Mouse (Mus musculus) urinary bladder, postnatal 25 days (tissue): ENCODE data around the gene Pdlim1.

Experiments
- DNase-seq: peaks from one replicate; pipeline ENCODE4 v3.0.0; 2022; ENCODE audit warnings: low spot score

Gene Pdlim1

DNA sequence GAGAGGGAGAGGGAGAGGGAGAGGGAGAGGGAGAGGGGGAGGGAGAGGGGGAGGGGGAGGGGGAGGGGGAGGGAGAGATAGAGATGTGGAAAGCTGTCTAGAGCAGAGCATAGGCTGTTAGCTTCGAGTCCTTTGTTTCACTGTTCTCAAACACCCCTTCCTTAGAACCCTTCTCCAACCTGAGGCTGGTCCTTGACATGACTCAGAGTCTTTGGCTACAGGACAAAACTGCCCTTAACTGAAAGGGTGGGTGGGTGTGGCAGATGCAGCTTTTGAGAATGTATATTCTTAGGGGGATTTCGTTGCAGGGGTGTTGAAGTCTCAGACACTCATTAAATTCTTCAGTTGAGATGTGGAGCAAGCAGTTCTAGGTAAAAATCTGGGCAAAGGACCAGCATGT, 11.8 kb upstream of the Pdlim1 start:
- no peak for DNase-seq

DNA sequence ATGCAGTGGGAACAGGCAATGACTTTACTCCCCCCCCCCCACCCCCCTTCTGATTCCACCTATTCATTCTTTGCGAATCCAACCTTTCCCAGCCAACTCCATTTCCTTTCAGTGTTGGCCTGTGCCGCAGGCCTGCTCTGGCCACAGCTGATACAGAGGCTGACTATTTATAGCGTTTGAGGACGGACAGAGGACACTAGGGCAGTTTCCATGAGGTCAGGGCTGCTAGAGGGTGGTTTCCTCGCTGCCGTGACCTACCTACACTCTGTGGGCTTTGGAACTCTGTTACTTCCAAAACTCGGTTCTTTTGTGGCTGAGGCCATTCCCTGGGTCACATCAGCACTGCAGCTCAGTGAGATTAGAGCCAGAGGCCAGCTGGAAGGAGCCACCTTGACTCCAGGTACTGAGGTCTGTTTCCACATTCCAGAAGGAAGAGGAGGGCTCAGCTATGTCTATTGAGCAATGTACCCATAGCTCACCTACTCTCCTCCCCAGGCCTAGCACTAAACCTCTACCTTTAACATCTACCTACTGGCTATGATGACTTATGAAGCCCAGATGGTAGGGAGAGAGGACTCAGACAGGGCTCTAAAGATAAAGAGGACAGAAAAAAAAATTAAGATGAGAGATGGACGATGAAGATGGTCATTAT, 6.9 kb upstream of the Pdlim1 start:
- DNase-seq = no peak

DNA sequence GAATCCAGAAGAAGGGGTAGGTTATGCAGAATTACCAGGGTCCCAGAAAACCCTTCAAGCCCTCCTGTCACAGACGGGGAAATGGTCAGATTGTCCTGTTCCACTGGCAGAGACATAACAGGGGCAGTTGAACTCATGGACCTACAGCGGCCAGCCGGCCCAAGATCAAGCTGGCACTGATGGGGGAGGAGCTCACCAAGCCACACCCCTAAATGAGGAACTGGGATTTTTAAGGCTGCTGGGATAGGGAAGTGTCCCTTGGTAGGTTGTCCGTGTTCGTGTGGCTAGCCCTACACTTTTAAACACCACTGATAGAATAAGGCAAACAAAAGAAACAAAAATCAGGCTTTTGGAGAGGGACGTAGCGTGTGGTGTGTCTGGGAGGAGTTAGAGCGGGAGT, 5.9 kb upstream of the Pdlim1 start:
- DNase-seq = no peak

DNA sequence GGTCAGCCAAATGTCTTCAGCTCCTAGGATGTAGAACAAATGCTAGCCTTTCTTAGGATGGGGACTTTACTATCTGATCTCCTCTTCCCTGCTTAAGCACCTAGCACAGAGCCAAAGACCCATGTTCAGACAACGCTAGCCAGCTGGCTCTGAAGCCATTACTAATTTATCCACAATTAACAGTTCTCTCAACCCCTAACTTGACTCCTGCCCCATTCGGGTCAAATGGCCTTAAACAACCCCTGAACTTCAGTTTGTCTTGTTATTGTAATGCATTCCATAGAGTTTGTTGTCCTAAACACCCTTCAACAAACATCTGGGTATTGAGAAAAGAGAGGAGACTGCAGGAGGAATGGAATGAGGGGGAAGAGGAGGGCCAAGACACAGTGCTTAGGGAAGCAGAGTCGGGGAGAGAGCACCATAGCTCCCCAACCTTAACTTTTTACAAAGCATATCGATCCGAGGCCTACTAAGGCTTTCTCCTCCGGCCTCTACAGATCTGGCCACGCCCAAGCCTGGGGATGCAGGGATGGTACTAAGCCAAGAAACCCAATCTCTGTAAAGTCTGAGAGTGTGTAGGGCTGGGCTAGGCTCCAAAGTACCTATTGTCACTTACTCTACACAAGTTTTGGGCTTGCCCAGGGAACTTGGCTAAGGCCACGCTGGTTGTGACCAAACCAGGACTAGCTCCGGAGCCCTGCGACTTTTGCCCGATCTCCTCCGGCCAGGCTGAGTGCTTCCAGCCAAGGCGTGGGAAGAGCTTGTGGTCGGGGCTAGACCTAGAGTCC, 4.0 kb upstream of the Pdlim1 start:
- DNase-seq = no peak

DNA sequence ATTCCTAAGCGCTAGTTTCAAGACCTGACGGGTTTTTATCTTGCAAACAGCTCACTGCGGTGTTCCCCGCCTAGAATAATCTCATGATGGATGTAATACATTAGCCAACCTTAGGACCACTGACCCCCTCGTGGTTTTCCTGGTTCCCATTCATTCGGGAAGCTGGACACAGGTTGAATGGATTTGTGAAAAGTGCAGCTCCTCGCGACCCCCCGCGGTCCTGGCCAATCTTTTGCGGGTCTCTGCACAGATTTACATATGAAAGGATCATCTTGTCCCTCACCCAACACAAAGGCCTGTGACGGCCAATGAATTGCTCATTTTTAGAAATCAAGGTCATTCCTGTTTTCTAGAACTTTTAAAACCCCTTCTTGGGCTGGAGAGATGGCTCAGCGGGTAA, 1.0 kb upstream of the Pdlim1 start:
- no peak for DNase-seq

DNA sequence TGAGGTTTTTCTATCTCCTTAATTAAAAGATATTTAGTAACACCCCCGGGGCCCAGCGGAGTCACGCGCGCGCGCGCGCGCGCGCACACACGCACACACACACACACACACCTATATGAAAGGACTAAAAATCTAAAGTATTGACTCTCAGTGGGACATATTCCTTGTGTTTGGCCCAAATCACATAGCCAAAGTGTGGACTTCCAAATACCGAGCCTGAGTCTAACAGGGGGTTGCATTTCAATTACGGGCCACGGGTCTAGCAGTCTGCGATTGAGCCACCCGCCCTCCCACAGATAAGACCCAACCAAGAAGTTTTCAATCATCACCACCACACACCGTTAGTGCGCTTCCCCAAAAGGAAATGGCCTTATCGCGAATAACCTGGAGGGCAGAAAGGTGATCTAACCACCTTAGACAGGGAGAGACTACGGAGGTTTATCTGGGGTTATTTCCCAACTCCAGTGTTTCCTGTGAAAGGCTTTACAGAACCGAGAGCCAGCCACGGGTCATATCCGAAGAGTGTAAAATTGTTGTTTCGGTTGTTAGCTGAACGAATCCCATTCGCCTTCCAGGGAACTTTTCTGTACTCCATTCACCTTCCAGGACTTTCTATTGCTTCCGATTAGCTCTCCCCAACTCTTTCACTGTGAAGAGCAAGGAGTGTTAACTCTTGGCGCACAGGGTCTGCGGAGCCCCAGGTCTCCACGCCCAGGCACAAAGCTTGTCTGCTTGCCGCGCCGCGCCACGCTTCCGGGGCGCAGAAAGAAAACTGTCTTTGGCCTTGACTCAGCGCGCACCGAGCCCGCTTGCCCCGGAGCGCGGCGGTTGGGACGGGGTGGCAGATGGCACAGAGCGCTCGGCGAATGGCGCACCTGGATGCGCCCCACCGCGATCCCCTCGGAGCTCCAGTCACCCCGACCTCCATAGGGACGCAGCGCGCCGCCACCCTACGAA, 1.0 kb downstream of the Pdlim1 start:
- DNase-seq = peak; percentile 52

DNA sequence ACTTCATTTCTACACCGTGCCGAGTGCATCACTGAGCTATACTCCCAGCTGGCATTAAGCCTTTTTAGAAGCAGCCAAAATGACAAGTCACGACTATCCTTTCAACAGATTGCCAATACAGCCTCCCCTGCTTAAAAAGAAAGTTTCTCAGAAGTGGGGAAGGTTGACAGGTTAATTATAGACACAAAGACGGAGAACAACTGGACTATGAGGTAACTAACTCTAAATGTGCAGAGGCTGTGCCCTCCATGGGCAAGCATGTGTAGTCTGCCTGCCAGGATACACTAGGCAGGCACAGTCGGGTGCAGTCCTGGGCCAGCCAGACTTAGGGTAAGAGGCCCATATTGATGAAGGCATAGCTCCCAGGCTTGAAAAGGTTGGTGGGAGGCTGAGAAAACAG, 2.1 kb downstream of the Pdlim1 start:
- no peak for DNase-seq

DNA sequence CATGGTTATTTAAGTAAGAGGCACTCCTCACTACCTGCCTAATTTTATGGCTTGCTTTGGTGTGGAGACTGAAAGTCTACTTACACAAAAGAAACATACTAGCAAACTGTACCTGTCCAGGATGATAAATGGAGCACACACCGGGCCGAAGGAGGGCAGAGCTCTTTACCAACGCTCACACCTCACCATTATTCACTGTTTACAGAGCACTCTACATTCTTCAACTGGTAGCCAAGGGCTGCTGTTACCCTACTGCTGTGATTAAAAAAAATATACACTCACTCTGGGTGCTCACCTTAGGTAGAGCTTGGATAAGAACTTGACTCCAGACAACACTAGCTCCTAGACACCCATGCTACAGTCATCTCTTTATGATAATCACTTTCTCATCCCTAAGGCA, 3.1 kb downstream of the Pdlim1 start:
- no peak for DNase-seq

DNA sequence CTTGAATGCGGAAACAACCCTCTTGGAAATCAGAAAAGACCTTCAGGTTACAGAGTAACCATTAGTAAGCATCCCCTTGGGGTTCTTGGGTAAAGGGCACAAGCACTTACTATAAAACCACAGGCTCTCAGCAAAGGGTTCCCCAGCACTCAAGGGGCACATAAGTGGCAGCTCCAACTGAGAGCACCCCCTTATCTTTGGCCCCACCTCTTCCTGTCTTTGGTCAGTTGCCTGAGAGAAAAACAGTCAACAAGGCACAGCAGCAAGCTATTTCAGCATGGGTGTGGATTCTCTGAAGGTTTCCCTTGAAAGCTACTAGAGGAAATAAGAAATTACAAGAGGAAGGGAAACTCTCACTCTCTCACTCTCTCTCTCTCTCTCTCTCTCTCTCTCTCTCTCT, 4.3 kb downstream of the Pdlim1 start:
- no peak for DNase-seq

DNA sequence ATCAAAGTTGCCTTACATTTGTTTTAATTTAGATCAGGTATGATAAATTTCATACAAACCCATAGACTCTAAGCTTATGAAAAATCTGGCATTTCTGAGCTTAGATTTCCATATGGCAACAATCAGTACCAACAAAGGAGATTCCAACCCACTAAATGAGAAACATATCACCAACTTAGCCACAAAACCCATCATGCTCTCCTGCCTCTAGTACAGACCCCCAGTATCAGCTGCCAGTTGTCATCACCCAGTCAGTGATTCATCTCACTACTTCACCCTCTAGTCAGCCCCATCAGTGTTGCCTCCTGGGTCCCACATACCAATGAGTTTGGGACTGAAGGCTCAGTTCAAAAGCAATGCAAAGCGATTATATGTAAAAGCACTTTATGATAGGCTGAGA, 12.2 kb downstream of the Pdlim1 start:
- no peak for DNase-seq

DNA sequence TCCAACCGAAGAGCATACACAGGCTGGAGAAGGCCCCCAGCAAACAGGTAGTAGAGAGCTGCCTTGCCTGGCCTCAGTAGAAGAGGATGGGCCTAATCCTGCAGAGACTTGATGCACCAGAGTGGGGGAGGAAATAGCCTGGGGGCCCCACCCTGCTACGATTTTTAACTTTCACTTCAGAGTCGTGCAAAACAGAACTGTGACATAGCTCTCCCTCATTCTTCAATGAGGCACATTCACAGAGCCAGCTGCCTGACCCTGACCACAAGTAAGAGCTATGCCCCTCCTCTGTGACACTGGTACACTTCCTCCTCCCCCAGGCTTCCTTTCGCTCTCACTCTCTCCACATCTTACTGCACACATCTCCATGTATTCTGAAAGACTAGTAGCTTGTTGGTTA, 14.2 kb downstream of the Pdlim1 start:
- DNase-seq = no peak

DNA sequence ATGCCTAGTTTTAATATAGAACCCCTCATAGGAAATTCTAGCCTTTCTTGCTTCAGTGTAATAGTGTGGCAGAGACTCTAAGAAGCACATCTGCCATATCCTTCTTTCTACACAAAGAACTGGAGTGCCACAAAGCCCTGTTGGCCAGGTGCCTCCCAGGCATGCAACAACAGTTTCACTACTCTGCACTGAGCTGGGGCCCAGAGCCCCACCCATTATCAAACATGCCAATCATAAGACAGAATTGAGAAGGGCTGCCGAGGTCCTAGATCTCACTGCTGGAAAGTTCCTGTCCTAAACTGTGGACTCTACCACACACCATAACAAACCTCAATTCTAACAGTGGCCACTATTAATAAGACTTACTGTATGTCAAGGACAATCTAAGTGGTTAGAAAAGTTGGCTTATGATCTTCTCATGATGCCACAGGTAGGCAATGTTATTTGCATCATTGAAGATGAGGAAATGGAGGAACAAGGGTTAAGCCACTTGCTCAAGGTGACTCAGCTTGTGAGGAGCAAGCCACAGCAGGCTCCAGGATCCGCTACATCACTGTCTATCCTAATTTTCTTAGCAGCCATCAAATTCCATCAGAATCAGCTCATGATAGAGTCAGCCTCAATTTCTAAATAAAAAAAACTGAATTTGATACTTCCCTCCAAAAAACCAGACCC, 15.1 kb downstream of the Pdlim1 start:
- DNase-seq = no peak

DNA sequence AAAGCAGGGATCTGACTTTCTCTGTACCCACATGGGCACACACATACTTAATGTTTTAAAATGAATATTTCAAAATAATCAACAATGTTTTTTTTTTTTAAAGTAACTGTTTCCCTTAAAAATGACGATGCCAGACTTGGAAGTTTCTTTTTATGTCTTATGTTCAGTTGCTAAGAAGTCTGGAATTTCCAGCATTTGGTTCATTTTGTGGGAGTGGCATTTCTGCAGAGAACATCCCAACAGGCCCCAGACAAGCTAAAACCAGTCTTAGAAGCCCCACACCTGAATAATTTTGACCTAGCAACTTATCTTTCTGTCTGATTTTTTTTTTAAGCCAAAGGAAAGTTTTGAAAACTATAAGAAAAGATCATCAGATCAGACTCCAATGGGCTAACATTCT, 16.1 kb downstream of the Pdlim1 start:
- DNase-seq = no peak

DNA sequence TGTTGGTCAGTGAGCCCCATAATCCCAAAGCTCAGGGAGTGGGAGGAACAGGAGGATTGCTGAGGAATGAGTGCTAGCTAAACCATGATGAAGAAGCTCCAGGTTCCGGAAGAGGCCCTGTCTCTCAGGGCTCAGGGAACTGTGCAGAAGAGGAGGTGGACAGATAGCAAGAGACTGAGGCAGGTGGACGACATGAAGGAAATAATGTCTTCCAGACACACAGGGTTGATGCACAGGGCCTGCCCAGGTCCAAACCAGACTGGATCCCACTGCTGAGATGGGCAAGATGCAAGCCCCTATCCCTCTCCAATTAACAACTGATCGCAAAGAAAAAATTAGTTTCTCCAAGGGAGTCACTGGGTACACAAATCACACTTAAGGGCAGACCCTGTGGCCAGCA, 16.9 kb downstream of the Pdlim1 start:
- DNase-seq = no peak

DNA sequence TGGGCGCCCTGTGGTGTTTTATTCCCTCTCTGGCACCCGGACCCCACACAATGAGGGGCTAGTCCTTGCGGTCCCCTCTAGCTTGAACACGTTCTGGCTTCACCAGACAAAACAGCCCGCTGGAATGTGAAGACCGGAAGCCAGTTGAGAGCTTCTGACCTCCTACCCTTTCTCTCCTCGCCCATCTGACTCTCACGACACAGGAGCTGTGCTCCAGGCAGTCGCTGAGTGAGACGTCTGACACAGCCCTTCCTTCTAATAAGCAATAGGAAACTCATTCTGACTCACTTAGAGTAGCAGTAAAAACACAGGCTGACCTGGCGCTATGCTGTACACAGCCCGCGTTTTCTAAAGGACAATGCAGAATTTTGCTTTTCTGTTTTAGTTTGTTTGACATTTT, 17.9 kb downstream of the Pdlim1 start:
- DNase-seq = no peak

DNA sequence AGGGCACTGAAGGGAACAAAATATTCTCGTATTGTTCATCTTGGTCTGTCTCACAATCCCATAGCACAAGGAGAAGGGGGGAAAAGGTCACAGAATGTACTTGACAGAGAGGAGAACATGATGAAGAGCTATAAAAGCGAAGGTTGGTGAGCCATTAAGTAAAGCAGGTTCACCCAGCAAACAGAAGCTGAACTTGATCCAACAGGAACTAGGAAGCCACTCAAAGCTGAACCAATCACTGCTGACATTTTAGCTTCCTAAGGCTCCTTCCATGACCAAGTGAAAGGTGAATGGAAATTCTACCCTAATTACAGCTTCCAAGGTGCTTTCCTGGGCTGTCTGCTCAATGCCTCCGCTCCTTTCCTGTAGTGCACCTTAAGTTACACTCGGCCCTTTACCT, 20.5 kb downstream of the Pdlim1 start:
- DNase-seq = no peak

DNA sequence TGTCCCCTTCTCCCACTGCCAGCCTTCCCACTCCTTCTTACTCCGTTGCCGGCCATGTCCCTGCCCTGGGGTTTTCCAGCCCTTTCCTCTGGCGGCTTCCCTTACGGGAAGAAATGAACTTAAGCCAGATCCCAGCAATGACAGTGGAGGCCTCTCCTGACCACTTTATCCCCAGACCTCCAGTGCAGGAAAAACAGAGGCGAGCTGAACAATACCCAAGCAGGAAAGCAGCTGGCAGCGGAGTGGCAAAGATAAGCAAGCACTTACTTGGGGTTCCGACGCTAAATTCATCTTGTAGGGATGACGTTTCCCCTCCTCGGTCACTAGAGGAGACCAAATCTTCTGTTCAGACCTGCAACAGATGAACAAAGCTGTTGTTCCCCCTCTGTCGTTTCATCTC, 22.3 kb downstream of the Pdlim1 start:
- no peak for DNase-seq

DNA sequence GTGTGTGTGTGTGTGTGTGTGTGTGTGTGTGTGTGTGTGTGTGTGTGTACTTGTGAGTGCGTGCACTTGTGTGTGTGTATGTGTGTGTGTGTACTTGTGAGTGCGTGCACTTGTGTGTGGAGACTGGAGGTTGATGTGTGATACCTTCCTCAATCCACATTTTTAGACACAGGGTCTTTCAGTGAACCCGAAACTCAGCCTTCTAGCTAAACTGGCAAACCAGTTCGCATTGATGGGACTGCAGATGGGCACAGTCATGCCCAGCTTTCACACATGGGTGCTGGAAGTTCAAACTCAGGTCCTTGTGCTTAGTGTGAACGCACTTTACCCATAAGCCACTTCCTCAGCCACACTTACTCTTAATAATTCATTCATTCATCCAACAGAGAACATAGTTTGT, 23.2 kb downstream of the Pdlim1 start:
- DNase-seq = no peak

DNA sequence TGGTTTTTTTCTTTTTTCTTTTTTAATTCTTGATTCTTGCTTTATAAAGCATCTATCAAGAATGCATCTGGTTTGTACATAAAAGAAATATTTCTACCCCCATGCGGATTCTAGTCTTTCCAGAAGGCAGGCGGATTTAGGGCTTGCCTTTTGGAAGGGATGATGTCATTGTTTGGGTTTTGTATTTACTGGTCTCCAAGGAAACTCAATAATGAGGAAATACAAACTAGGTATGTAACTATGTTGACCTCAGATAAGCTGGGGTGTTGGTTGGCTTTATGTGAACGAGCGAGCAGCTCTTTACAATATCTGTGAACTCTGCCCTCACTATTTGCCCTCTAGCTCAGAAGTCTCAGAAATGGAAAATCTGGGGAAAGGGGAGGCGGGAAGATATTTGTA, 24.4 kb downstream of the Pdlim1 start:
- no peak for DNase-seq

DNA sequence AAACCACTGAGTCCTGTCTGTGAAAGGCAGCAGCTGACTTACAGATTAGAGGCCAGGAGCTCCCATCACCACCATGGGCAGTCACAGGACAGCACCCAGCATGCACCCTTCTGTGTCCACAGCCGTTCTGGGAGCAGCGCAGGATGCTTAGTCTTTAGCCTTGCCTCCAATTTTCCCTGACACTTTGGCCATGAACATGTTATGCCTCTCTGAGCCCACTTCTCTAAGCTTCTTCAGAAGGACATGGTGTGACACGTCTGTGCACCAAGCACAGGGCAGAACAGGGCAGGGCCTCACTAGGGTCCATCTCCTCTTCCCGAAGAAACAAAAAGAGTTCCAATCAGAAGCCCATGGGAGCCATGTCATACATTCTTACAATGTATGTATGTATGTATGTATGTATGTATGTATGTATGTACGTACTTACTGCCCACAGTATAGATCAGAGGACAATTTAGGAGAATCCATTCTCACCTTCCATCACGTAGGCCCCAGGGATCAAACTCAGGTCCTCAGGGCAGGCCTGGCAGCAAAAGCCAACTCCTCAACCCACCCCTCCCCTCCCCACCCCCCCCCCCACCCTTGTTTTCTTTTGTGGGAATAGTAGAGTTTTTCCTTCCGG, 24.9 kb downstream of the Pdlim1 start:
- no peak for DNase-seq

DNA sequence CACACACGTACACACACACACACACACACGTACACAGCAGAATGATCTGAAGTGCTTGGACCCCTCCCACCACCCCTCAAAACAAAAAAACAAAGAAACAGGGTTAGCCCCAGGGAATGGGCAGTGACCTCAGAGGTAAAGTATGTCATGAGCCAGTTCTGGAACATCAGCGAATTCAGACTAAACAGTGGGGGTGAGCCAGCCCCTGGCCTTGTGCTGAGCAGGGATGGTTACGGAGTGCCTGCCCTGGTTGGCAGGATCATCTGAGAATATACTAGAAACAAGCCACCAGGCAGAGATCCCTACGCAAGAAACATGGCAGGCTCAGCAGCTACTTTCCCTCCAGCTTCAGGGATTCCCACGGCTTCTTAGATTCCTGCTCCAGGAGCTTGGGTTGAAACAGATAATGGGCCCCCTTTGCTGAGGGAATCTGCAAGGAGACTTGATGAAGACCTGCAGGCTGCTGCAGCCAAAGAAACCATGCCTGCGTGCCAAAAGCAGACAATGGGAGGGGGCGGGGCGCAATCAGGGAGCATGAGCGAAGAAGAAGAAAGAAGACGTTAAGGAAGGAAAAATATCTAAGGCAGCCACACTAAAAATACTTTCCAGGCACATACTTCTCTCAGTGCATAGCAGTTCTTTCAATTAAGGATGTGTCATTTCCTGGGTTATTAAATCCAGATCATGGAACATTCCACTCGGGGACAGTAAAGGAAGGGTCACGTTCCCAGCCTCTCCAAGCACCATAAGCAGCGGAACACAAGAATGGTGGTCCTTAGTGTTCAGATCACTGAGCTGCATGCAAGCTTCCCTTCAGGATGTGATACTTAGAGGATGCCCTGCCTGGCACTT, 30.6 kb downstream of the Pdlim1 start:
- DNase-seq = no peak
